Comparison of ENCODE assay signal across 13 mouse cellular contexts in the genomic region with DNA sequence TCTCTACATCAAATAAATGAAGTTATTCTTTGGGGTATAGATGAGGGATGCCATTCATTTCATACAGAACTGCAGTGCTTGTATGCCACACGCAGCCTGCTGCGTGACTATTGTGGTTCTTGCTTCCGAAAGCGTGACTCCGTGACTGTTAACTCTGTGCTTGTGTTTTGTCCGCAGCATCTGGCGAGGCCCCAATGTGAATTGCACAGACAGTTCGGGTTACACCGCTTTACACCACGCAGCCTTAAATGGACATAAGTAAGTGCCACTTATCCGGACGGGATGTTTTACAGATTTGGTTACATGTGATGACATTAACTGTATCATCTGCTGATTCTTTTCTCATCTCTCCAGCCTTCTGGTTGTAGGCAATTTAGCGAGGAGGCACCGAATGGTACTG.
"Had no signal": no experiment of that assay in that cellular context is flagged by ENCODE, and none has a peak within 500 bp of the region (broad histone marks: within the 10 kb centered on the region; RNA-seq: fewer than 3 reads in every experiment).

No protein-coding gene starts in this region.

- H3K4me1 ChIP-seq: liver, embryonic 13.5 days; midbrain, embryonic 12.5 days; stomach, embryonic 15.5 days had no signal

- H3K9me3 ChIP-seq: liver, embryonic 13.5 days; midbrain, embryonic 12.5 days; stomach, embryonic 15.5 days had no signal

- H3K9ac ChIP-seq: liver, embryonic 13.5 days; midbrain, embryonic 12.5 days; stomach, embryonic 15.5 days had no signal

- DNase-seq: kidney, adult 9 months; kidney, postnatal 14 days; kidney, postnatal 4 days; liver, embryonic 13.5 days; lung, adult 2 months; lung, postnatal 14 days; lung, postnatal 4 days; right cerebral cortex, postnatal 25 days; spleen, adult 18-20 months; thymus, postnatal 25 days had no signal

- H3K4me2 ChIP-seq: liver, embryonic 13.5 days; midbrain, embryonic 12.5 days; stomach, embryonic 15.5 days had no signal

- H3K4me3 ChIP-seq: left cerebral cortex, adult 2 months; liver, embryonic 13.5 days; midbrain, embryonic 12.5 days; stomach, embryonic 15.5 days had no signal

- H3K27me3 ChIP-seq: liver, embryonic 13.5 days; midbrain, embryonic 12.5 days; stomach, embryonic 15.5 days had no signal

- H3K27ac ChIP-seq: left cerebral cortex, adult 2 months; liver, embryonic 13.5 days; midbrain, embryonic 12.5 days; stomach, embryonic 15.5 days had no signal

- H3K36me3 ChIP-seq: liver, embryonic 13.5 days; midbrain, embryonic 12.5 days; stomach, embryonic 15.5 days had no signal
